Mouse (Mus musculus) limb, embryonic 14.5 days (tissue): ENCODE results near the gene U2af2. TPM values are rescaled to one million over a fixed set of nuclear protein-coding genes. Genes with fewer than 3 reads are reported as not detected.
A peak's percentile ranks its signal among the peaks of the same experiment; 100 is the strongest.

Experiments used
- ATAC-seq: fragments of 200-750 bp; cut with Nextera tagmentation; 2 replicates; pipeline ENCODE4 v1.8.0; 2017; ENCODE audit warnings: low read depth, moderate number of reproducible peaks, moderate TSS enrichment; ENCODE audit not compliant: low FRiP score
- DNase-seq: peaks from one replicate; pipeline ENCODE4 v3.0.0-alpha.2; 2015; ENCODE audit warnings: low spot score
- H3K27ac ChIP-seq: fragments of 300-500 bp; sonication (generic); replicated peaks from 2 replicates; pipeline ENCODE4 v1.5.1; 2014; ENCODE audit warnings: low read depth, mild to moderate bottlenecking, low read length, moderate library complexity, mixed read lengths
- H3K27me3 ChIP-seq: fragments of 300-500 bp; sonication (generic); 2 replicates; pipeline ENCODE4 v1.6.1; 2014; ENCODE audit warnings: low read length, mixed read lengths; ENCODE audit not compliant: control insufficient read depth, insufficient read depth
- H3K36me3 ChIP-seq: fragments of 300-500 bp; sonication (generic); 2 replicates; pipeline ENCODE4 v1.6.1; 2014; ENCODE audit warnings: mild to moderate bottlenecking, low read length, moderate library complexity, mixed read lengths; ENCODE audit not compliant: control insufficient read depth, insufficient read depth
- H3K4me1 ChIP-seq: fragments of 300-500 bp; sonication (generic); 2 replicates; pipeline ENCODE4 v1.6.1; 2014; ENCODE audit warnings: antibody characterized with exemption, low read length, mixed read lengths; ENCODE audit not compliant: control insufficient read depth, insufficient read depth
- H3K4me2 ChIP-seq: fragments of 300-500 bp; sonication (generic); replicated peaks from 2 replicates; pipeline ENCODE4 v1.6.1; 2014; ENCODE audit warnings: low read depth, mild to moderate bottlenecking, low read length, moderate library complexity; ENCODE audit not compliant: severe bottlenecking
- H3K4me3 ChIP-seq: fragments of 300-500 bp; sonication (generic); replicated peaks from 2 replicates; pipeline ENCODE4 v1.5.1; 2014; ENCODE audit warnings: low read length
- H3K9ac ChIP-seq: fragments of 300-500 bp; sonication (generic); 2 replicates; pipeline ENCODE4 v1.6.1; 2014; ENCODE audit warnings: mild to moderate bottlenecking, low read depth, low read length, moderate library complexity; ENCODE audit not compliant: severe bottlenecking
- H3K9me3 ChIP-seq: fragments of 300-500 bp; sonication (generic); 2 replicates; pipeline ENCODE4 v1.6.1; 2016; ENCODE audit warnings: low read length; ENCODE audit not compliant: control insufficient read depth
- POLR2A ChIP-seq: fragments of 200-500 bp; IDR thresholded peaks from 2 replicates; pipeline ENCODE4 v1.8.0; 2012; ENCODE audit warnings: inconsistent platforms, mild to moderate bottlenecking, moderate library complexity, borderline replicate concordance; ENCODE audit not compliant: insufficient read depth, insufficient read length; ENCODE audit errors: extremely low read depth
- WGBS: fragments of 180-500 bp; shearing (Covaris S2); extraction: QIAGEN DNeasy Blood & Tissue Kit; methylation state at CpG from one replicate; pipeline ENCODE4 v1.1.7; 2014; 5-methylcytosine and 5-hydroxymethylcytosine counted together
- polyA plus RNA-seq, 2 experiments: library from polyadenylated mRNA; depleted of rRNA in 1 of 2; stranded (reverse) in 1 of 2; unstranded in 1 of 2; fragments of >200 nt; fragmentation: Nextera tagmentation in 1 of 2; extraction: Ambion mirVana in 1 of 2; gene quantifications; 2 replicates each; pipeline versions ENCODE4 v1.2.1 to v1.2.3; 2012 to 2014

U2af2 gene
- polyA plus RNA-seq, 2 experiments = 123 to 431 TPM

GRCm38 (mm10) chr7:5086921-5087440 is 25.0 kb downstream of the U2af2 start:
- H3K36me3 ChIP-seq = peaks cover 61% of the 10 kb centered on the region
- DNase-seq (no peak), ATAC-seq (no peak)
- 0 out of 2 replicates have a peak overlapping the region, but pooled peaks have one; percentile 12 for H3K9ac ChIP-seq
- H3K27me3 ChIP-seq = no peaks in the 10 kb centered on the region
- H3K27ac ChIP-seq = no peak overlapping the region
- H3K4me1 ChIP-seq = no peaks in the 10 kb centered on the region
- no peak overlapping the region for H3K4me2 ChIP-seq
- no peak overlapping the region for H3K4me3 ChIP-seq
- 20% methylated on average over 5 of the region's 5 CpGs for WGBS
- H3K9me3 ChIP-seq = no peaks in the 10 kb centered on the region
- no peak for TF ChIP-seq POLR2A

GRCm38 (mm10) chr7:5087886-5088285 is 25.9 kb downstream of the U2af2 start:
- H3K9ac ChIP-seq = no peak overlapping the region
- no peak overlapping the region for H3K4me2 ChIP-seq
- no peak for DNase-seq
- H3K9me3 ChIP-seq = no peaks in the 10 kb centered on the region
- H3K4me3 ChIP-seq = no peak overlapping the region
- no peak overlapping the region for H3K27ac ChIP-seq
- H3K27me3 ChIP-seq = no peaks in the 10 kb centered on the region
- no peak for TF ChIP-seq POLR2A
- no peak for ATAC-seq
- no peaks in the 10 kb centered on the region for H3K4me1 ChIP-seq
- peaks cover 67% of the 10 kb centered on the region for H3K36me3 ChIP-seq
- WGBS = 85% methylated on average over 4 of the region's 4 CpGs

- Histone ChIP-seq H3K27me3 (no peaks in the 10 kb centered on the region), H3K9ac (no peak overlapping the region), H3K9me3 (no peaks in the 10 kb centered on the region), H3K36me3 (peaks cover 69% of the 10 kb centered on the region), H3K4me1 (no peaks in the 10 kb centered on the region), H3K27ac (no peak overlapping the region), H3K4me2 (no peak overlapping the region), H3K4me3 (no peak overlapping the region)
- no peak for ATAC-seq
- TF ChIP-seq POLR2A = no peak
- WGBS = 94% methylated on average over 15 of the region's 15 CpGs
- DNase-seq = no peak
Measured at GRCm38 (mm10) chr7:5089853-5090252, 27.9 kb downstream of the U2af2 start.

- Histone ChIP-seq H3K9me3 (no peaks in the 10 kb centered on the region), H3K4me1 (no peaks in the 10 kb centered on the region), H3K4me3 (no peak overlapping the region), H3K4me2 (no peak overlapping the region), H3K27me3 (no peaks in the 10 kb centered on the region), H3K9ac (no peak overlapping the region), H3K36me3 (peaks cover 79% of the 10 kb centered on the region), H3K27ac (no peak overlapping the region)
- ATAC-seq = no peak
- WGBS = 94% methylated on average over 15 of the region's 15 CpGs
- no peak for DNase-seq
- no peak for TF ChIP-seq POLR2A
Measured at GRCm38 (mm10) chr7:5091008-5091728, 29.2 kb downstream of the U2af2 start.

GRCm38 (mm10) chr7:5092381-5092780 is 30.4 kb downstream of the U2af2 start:
- Histone ChIP-seq H3K27ac (no peak overlapping the region), H3K4me3 (no peak overlapping the region), H3K27me3 (no peaks in the 10 kb centered on the region), H3K9ac (no peak overlapping the region), H3K9me3 (no peaks in the 10 kb centered on the region), H3K36me3 (peaks cover 82% of the 10 kb centered on the region), H3K4me2 (no peak overlapping the region), H3K4me1 (no peaks in the 10 kb centered on the region)
- WGBS = 87% methylated on average over 5 of the region's 6 CpGs
- no peak for DNase-seq
- ATAC-seq = no peak
- no peak for TF ChIP-seq POLR2A
